Mouse (Mus musculus): ENCODE results near the gene Gpr22. TPM values are rescaled to one million over a fixed set of nuclear protein-coding genes. Genes with fewer than 3 reads are reported as not detected.

The Gpr22 gene
- 0.01 TPM for polyA plus RNA-seq (2021)

- TF ChIP-seq CTCF (IDR thresholded peaks at IDR 0.05), result no peak
- DNase-seq (ENCODE audit: low read depth, low spot score) (no peak), ATAC-seq (no peak)
- ChIA-PET POLR2A (no interaction called here), CTCF (no interaction called here)
- no peaks in the 10 kb centered on the region for H3K27me3 ChIP-seq
- in situ Hi-C loops (cut with MboI; ENCODE audit: low pct_unique_long_range_greater_than_20kb), result no loop called here
These were observed at the start of gene Gpr22 for GRCm38 (mm10) chr12:31713600-31713999. Gene Gpr22 (minus strand): TSS chr12:31713947.

- in situ Hi-C loops (cut with MboI; ENCODE audit: low pct_unique_long_range_greater_than_20kb), result no loop called here
These were observed 42.4 kb upstream of the Gpr22 start for GRCm38 (mm10) chr12:31755885-31756755.

GRCm38 (mm10) chr12:31754465-31754864, 40.7 kb upstream of the Gpr22 start:
- CTCF ChIA-PET, result no interaction called here
- ATAC-seq (no peak), DNase-seq (ENCODE audit: low read depth, low spot score) (no peak)
- no peak for TF ChIP-seq CTCF (IDR thresholded peaks at IDR 0.05)
- in situ Hi-C loops (cut with MboI; ENCODE audit: low pct_unique_long_range_greater_than_20kb), result no loop called here
- H3K27me3 ChIP-seq, result no peaks in the 10 kb centered on the region
- POLR2A ChIA-PET, result interaction anchor here (1.0 kb wide), 1 partner anchor 43 kb away, joined by 3 read pairs; no protein-coding TSS in a partner anchor

More at GRCm38 (mm10) chr12:31755885-31756755, 42.4 kb upstream of the Gpr22 start:
- DNase-seq (ENCODE audit: low read depth, low spot score) (no peak), ATAC-seq (no peak)
- ChIA-PET CTCF (no interaction called here), POLR2A (no interaction called here)
- no peaks in the 10 kb centered on the region for H3K27me3 ChIP-seq
- no peak for TF ChIP-seq CTCF (IDR thresholded peaks at IDR 0.05)

GRCm38 (mm10) chr12:31749846-31750245, 36.1 kb upstream of the Gpr22 start:
- no peak for DNase-seq (ENCODE audit: low read depth, low spot score)
- ChIA-PET CTCF (no interaction called here), POLR2A (no interaction called here)
- no peak for TF ChIP-seq CTCF (IDR thresholded peaks at IDR 0.05)
- no peak for ATAC-seq
- H3K27me3 ChIP-seq, result no peaks in the 10 kb centered on the region
- in situ Hi-C loops (cut with MboI; ENCODE audit: low pct_unique_long_range_greater_than_20kb), result no loop called here

GRCm38 (mm10) chr12:31747301-31747700, 33.6 kb upstream of the Gpr22 start:
- no peaks in the 10 kb centered on the region for H3K27me3 ChIP-seq
- DNase-seq (ENCODE audit: low read depth, low spot score), result no peak
- CTCF ChIA-PET, result no interaction called here
- POLR2A ChIA-PET, result no interaction called here
- TF ChIP-seq CTCF (IDR thresholded peaks at IDR 0.05), result no peak
- ATAC-seq, result no peak
- in situ Hi-C loops (cut with MboI; ENCODE audit: low pct_unique_long_range_greater_than_20kb), result no loop called here

- DNase-seq (ENCODE audit: low read depth, low spot score) (no peak), ATAC-seq (no peak)
- no peaks in the 10 kb centered on the region for H3K27me3 ChIP-seq
- no peak for TF ChIP-seq CTCF (IDR thresholded peaks at IDR 0.05)
- ChIA-PET CTCF (no interaction called here), POLR2A (interaction anchor here (0.6 kb wide), 1 partner anchor 21 kb away, joined by 7 read pairs; no protein-coding TSS in a partner anchor)
- in situ Hi-C loops (cut with MboI; ENCODE audit: low pct_unique_long_range_greater_than_20kb), result no loop called here
These were observed 20.9 kb upstream of the Gpr22 start for GRCm38 (mm10) chr12:31734616-31735015.

- ATAC-seq (no peak), DNase-seq (ENCODE audit: low read depth, low spot score) (no peak)
- no peak for TF ChIP-seq CTCF (IDR thresholded peaks at IDR 0.05)
- ChIA-PET CTCF (interaction anchor here (1.0 kb wide), 1 partner anchor 11 kb away, joined by 3 read pairs; no protein-coding TSS in a partner anchor), POLR2A (no interaction called here)
- in situ Hi-C loops (cut with MboI; ENCODE audit: low pct_unique_long_range_greater_than_20kb), result no loop called here
- no peaks in the 10 kb centered on the region for H3K27me3 ChIP-seq
These were observed 16.4 kb upstream of the Gpr22 start for GRCm38 (mm10) chr12:31730126-31730525.

GRCm38 (mm10) chr12:31726707-31727106, 13.0 kb upstream of the Gpr22 start:
- ATAC-seq (no peak), DNase-seq (ENCODE audit: low read depth, low spot score) (no peak)
- no peaks in the 10 kb centered on the region for H3K27me3 ChIP-seq
- ChIA-PET CTCF (no interaction called here), POLR2A (no interaction called here)
- in situ Hi-C loops (cut with MboI; ENCODE audit: low pct_unique_long_range_greater_than_20kb), result no loop called here
- TF ChIP-seq CTCF (IDR thresholded peaks at IDR 0.05), result no peak

- ChIA-PET POLR2A (no interaction called here), CTCF (no interaction called here)
- DNase-seq (ENCODE audit: low read depth, low spot score), result no peak
- TF ChIP-seq CTCF (IDR thresholded peaks at IDR 0.05), result no peak
- in situ Hi-C loops (cut with MboI; ENCODE audit: low pct_unique_long_range_greater_than_20kb), result no loop called here
- ATAC-seq, result no peak
- H3K27me3 ChIP-seq, result no peaks in the 10 kb centered on the region
These were observed 11.9 kb upstream of the Gpr22 start for GRCm38 (mm10) chr12:31725511-31726275.

GRCm38 (mm10) chr12:31724576-31724975, 10.8 kb upstream of the Gpr22 start:
- CTCF ChIA-PET, result no interaction called here
- in situ Hi-C loops (cut with MboI; ENCODE audit: low pct_unique_long_range_greater_than_20kb), result no loop called here
- ATAC-seq, result no peak
- DNase-seq (ENCODE audit: low read depth, low spot score), result no peak
- POLR2A ChIA-PET, result no interaction called here
- H3K27me3 ChIP-seq, result no peaks in the 10 kb centered on the region
- no peak for TF ChIP-seq CTCF (IDR thresholded peaks at IDR 0.05)
